Mouse (Mus musculus) kidney, postnatal 0 days (tissue): ENCODE data around the gene Plxna4. TPM values are rescaled to one million over a fixed set of nuclear protein-coding genes. Genes with fewer than 3 reads are reported as not detected.

Source experiments
- ATAC-seq: fragments of 200-750 bp; cut with Nextera tagmentation; replicated peaks from 2 replicates; pipeline ENCODE4 v1.8.0; 2017; ENCODE audit warnings: low read depth, moderate number of reproducible peaks, moderate TSS enrichment, moderate library complexity; ENCODE audit not compliant: low FRiP score
- DNase-seq: peaks from one replicate; pipeline ENCODE4 v3.0.0-alpha.2; 2016; ENCODE audit warnings: low spot score
- H3K27ac ChIP-seq: fragments of 300-500 bp; sonication (generic); 2 replicates; pipeline ENCODE4 v1.5.1; 2014; ENCODE audit warnings: mild to moderate bottlenecking
- H3K27me3 ChIP-seq: fragments of 300-500 bp; sonication (generic); 2 replicates; pipeline ENCODE4 v1.6.1; 2014; ENCODE audit warnings: low read length, mixed read lengths; ENCODE audit not compliant: insufficient read depth
- H3K36me3 ChIP-seq: fragments of 300-500 bp; sonication (generic); 2 replicates; pipeline ENCODE4 v1.6.1; 2014; ENCODE audit warnings: low read length, mixed read lengths; ENCODE audit not compliant: insufficient read depth
- H3K4me1 ChIP-seq: fragments of 300-500 bp; sonication (generic); replicated peaks from 2 replicates; pipeline ENCODE4 v1.6.1; 2014; ENCODE audit warnings: antibody characterized with exemption, low read length, mixed read lengths; ENCODE audit not compliant: insufficient read depth
- H3K4me2 ChIP-seq: fragments of 300-500 bp; sonication (generic); 2 replicates; pipeline ENCODE4 v1.6.1; 2014; ENCODE audit warnings: mild to moderate bottlenecking, low read length, moderate library complexity, mixed read lengths
- H3K4me3 ChIP-seq: fragments of 300-500 bp; sonication (generic); replicated peaks from 2 replicates; pipeline ENCODE4 v1.5.1; 2014; ENCODE audit warnings: low read depth, low read length
- H3K9ac ChIP-seq: fragments of 300-500 bp; sonication (generic); 2 replicates; pipeline ENCODE4 v1.6.1; 2014; ENCODE audit warnings: low read depth, low read length
- H3K9me3 ChIP-seq: fragments of 300-500 bp; sonication (generic); replicated peaks from 2 replicates; pipeline ENCODE4 v1.6.1; 2016; ENCODE audit warnings: low read length, inconsistent platforms, mixed read lengths
- CTCF ChIP-seq: IDR thresholded peaks from 2 replicates; pipeline ENCODE4 v1.5.1; 2016; ENCODE audit warnings: antibody characterized with exemption, low read depth, mild to moderate bottlenecking, moderate library complexity
- WGBS: fragments of 180-500 bp; shearing (Covaris S2); extraction: QIAGEN DNeasy Blood & Tissue Kit; methylation state at CpG from one replicate; pipeline ENCODE4 v1.1.7; 2014; 5-methylcytosine and 5-hydroxymethylcytosine counted together
- polyA plus RNA-seq: library from polyadenylated mRNA; unstranded; fragments of >200 nt; fragmentation: Nextera tagmentation; extraction: Ambion mirVana; gene quantifications from 2 replicates; pipeline ENCODE4 v1.2.1, GENCODE M21; 2015

The Plxna4 gene
- polyA plus RNA-seq, 1 experiment from 2014 or later: 0.83 TPM

- no peak overlapping the region for H3K9ac ChIP-seq
- ATAC-seq (no peak), DNase-seq (no peak)
- H3K4me2 ChIP-seq: no peak overlapping the region
- H3K27me3 ChIP-seq: no peaks in the 10 kb centered on the region
- no peaks in the 10 kb centered on the region for H3K4me1 ChIP-seq
- H3K36me3 ChIP-seq: no peaks in the 10 kb centered on the region
- TF ChIP-seq CTCF: no peak
- no peak overlapping the region for H3K27ac ChIP-seq
- WGBS: 81% methylated on average over 7 of the region's 7 CpGs
- H3K9me3 ChIP-seq: no peaks in the 10 kb centered on the region
- H3K4me3 ChIP-seq: no peak overlapping the region
Observed at GRCm38 (mm10) chr6:32527518-32527917, 60.5 kb downstream of the Plxna4 start.

GRCm38 (mm10) chr6:32526762-32527161, 61.2 kb downstream of the Plxna4 start:
- ATAC-seq (no peak), DNase-seq (no peak)
- 68% methylated on average over 5 of the region's 5 CpGs for WGBS
- TF ChIP-seq CTCF: no peak
- Histone ChIP-seq H3K4me3 (no peak overlapping the region), H3K27ac (no peak overlapping the region), H3K9ac (no peak overlapping the region), H3K9me3 (no peaks in the 10 kb centered on the region), H3K36me3 (no peaks in the 10 kb centered on the region), H3K27me3 (no peaks in the 10 kb centered on the region), H3K4me2 (no peak overlapping the region), H3K4me1 (no peaks in the 10 kb centered on the region)

DNA sequence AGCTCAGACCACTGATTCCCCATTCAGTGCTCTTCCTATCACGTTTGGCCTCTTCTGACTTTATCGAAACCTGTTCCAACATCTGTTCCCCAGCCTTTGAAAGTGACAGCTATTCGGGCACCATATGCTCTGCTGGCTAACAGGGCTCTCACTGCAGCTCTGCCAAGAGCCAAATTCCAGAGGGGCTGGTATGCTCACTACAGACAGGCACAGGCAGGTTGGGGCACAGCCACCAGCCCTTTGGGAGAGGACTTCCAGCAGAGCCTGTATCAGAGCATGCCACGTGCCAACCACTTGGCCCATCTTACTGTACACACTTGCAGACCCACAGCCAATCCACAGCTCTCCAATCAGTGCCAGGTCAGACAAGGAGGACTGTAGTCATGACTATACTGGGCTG, 67.9 kb downstream of the Plxna4 start:
- no peak for TF ChIP-seq CTCF
- no peaks in the 10 kb centered on the region for H3K9me3 ChIP-seq
- no peak overlapping the region for H3K4me2 ChIP-seq
- no peaks in the 10 kb centered on the region for H3K4me1 ChIP-seq
- no peak overlapping the region for H3K27ac ChIP-seq
- 82% methylated on average over 4 of the region's 4 CpGs for WGBS
- DNase-seq (no peak), ATAC-seq (no peak)
- H3K4me3 ChIP-seq: no peak overlapping the region
- no peaks in the 10 kb centered on the region for H3K36me3 ChIP-seq
- no peaks in the 10 kb centered on the region for H3K27me3 ChIP-seq
- no peak overlapping the region for H3K9ac ChIP-seq

GRCm38 (mm10) chr6:32518617-32519016, 69.4 kb downstream of the Plxna4 start:
- no peak overlapping the region for H3K4me3 ChIP-seq
- H3K9me3 ChIP-seq: no peaks in the 10 kb centered on the region
- ATAC-seq (no peak), DNase-seq (no peak)
- no peak for TF ChIP-seq CTCF
- H3K27ac ChIP-seq: no peak overlapping the region
- no peaks in the 10 kb centered on the region for H3K4me1 ChIP-seq
- no peaks in the 10 kb centered on the region for H3K27me3 ChIP-seq
- no peak overlapping the region for H3K9ac ChIP-seq
- WGBS: 92% methylated on average over 3 of the region's 3 CpGs
- H3K4me2 ChIP-seq: no peak overlapping the region
- no peaks in the 10 kb centered on the region for H3K36me3 ChIP-seq

DNA sequence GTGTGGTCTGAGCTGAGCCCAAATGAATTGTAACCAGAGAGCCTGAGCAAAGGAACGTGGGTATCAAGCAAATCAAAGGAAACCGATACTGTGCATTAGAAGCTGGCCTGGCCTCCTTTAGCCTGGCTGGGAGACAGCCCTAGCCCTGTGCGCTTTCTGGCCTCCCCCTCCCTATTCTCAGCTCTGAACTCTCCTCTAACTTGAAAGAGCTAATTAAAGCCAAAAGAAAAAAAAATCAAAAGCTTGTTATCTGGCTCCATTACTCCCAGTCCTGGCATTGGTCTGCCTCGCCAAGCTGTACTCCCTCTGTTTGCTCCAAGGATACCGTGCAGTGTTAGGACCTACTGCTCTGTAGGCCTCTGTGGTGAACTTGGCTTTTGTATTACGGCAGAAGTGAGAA, 73.9 kb downstream of the Plxna4 start:
- ATAC-seq: no peak
- DNase-seq: peak; percentile 25
- no peaks in the 10 kb centered on the region for H3K27me3 ChIP-seq
- H3K9ac ChIP-seq: no peak overlapping the region
- WGBS: 60% methylated on average over 6 of the region's 6 CpGs
- no peak overlapping the region for H3K27ac ChIP-seq
- no peak overlapping the region for H3K4me3 ChIP-seq
- no peaks in the 10 kb centered on the region for H3K36me3 ChIP-seq
- no peaks in the 10 kb centered on the region for H3K4me1 ChIP-seq
- H3K4me2 ChIP-seq: no peak overlapping the region
- no peak for TF ChIP-seq CTCF
- H3K9me3 ChIP-seq: no peaks in the 10 kb centered on the region

DNA sequence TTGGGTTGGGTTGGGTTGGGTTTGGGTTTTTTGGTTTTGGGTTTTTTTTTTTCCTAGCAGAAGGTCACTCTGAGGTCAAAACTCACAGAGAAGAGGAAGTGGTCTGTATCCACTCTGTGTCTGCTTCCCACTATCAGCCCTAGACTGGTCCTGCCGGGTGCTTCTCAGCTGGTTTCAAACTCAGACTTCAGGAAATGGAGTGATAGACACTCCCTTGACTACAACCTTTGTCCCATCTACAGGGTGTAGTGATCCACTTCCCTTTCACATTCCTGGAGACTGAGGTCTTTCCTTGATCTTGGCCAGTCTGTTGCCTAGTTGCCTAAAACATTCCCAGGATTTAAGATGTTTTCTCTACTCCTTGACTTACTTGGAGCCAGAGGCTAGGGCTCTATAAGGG, 76.0 kb downstream of the Plxna4 start:
- H3K4me3 ChIP-seq: no peak overlapping the region
- no peaks in the 10 kb centered on the region for H3K36me3 ChIP-seq
- DNase-seq: peak; percentile 14
- no peak for ATAC-seq
- H3K9me3 ChIP-seq: no peaks in the 10 kb centered on the region
- WGBS: 68% methylated on average over 1 of the region's 1 CpGs
- H3K27me3 ChIP-seq: no peaks in the 10 kb centered on the region
- no peak overlapping the region for H3K4me2 ChIP-seq
- no peak for TF ChIP-seq CTCF
- H3K9ac ChIP-seq: no peak overlapping the region
- no peaks in the 10 kb centered on the region for H3K4me1 ChIP-seq
- peak overlapping the region; percentile 47; the same call in 1 of the 2 replicates for H3K27ac ChIP-seq

DNA sequence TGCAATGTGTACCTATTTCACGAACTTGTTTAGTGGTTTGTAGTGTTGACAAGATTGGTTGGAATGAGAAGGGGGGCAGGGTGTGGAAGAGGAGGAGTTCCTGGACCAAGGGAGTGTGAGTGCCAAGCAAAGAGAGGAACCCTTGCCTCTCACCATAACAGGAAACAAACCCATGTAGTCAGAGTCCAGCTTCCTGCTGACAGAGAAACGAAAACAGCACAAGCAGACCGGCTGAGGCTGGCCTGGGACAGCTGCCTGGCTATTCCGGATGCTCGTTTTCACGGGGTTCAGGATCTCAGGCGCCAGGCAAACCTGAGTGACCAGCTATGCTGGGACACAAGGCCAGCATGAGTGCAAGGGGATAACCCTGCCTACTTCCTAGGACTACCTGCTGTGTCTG, 77.1 kb downstream of the Plxna4 start:
- H3K9ac ChIP-seq: no peak overlapping the region
- H3K36me3 ChIP-seq: no peaks in the 10 kb centered on the region
- no peaks in the 10 kb centered on the region for H3K27me3 ChIP-seq
- no peaks in the 10 kb centered on the region for H3K9me3 ChIP-seq
- H3K27ac ChIP-seq: 0 out of 2 replicates have a peak overlapping the region, but pooled peaks have one; percentile 47
- H3K4me2 ChIP-seq: no peak overlapping the region
- WGBS: 76% methylated on average over 7 of the region's 7 CpGs
- no peaks in the 10 kb centered on the region for H3K4me1 ChIP-seq
- ATAC-seq: no peak
- TF ChIP-seq CTCF: no peak
- H3K4me3 ChIP-seq: no peak overlapping the region
- DNase-seq: peak; percentile 46
